Mouse (Mus musculus): ENCODE data around the gene Gm2381. TPM values are rescaled to one million over a fixed set of nuclear protein-coding genes. Genes with fewer than 3 reads are reported as not detected.
"Not testable (repeated sequence)": the region's sequence is repeated elsewhere in the genome, so short reads cannot be mapped to it uniquely, and the experiment has no call there.

Gene Gm2381
- polyA plus RNA-seq (2012; rRNA removed) (not detected in 2 replicates), polyA plus RNA-seq (2014; fragmentation: Nextera tagmentation; extraction: Ambion mirVana) (not detected in 2 replicates)

DNA sequence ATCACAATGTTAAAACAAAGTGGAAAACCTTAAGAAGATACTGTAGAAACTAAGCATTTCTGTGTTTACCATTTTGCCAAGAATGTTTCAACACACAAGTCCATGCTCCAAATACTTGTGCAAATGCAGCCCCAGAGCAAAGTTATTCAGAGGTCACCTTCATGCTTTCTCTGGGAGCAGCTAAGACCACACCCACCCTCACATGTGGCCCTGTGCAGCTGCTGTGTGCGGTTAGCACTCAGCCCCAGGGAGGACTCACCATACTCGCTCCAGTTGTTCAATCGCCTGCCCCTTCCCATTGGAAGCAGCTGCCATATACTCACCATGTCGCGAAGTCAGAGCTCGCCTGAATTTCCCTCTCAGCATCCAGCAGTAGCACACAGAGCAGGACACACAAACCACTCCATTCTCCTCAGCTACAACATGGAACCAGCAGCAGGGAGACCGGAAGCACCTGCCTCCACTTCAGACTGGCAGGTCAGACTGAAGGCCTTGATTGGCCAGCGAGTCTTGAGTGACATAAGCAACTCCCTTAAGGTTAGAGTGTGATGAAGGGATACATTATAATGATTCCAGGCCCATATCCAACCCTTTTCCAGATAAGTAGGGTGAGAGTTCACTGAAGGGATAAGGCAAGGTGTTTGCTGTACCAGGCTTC is at the start of gene Gm2381:
Gene Gm2381, minus strand, starts transcription at position 434 of the 658 bp plus-strand sequence.
- 66% methylated on average over 8 of the region's 8 CpGs for WGBS (ENCODE audit: insufficient replicate concordance)
- not testable (repeated sequence) for DNase-seq (ENCODE audit: low read depth in 3 of 3, low spot score in 3 of 3); H3K27me3 ChIP-seq (ENCODE audit: control insufficient read depth, insufficient read depth, low read length); H3K4me2 ChIP-seq (ENCODE audit: low read depth); H3K27ac ChIP-seq; H3K9me3 ChIP-seq (ENCODE audit: control insufficient read depth, low read length); H3K36me3 ChIP-seq (replicated peaks; ENCODE audit: control insufficient read depth, insufficient read depth, low read depth); H3K4me1 ChIP-seq (replicated peaks; ENCODE audit: control insufficient read depth in 2 of 2, insufficient read depth in 2 of 2, low read length in 1 of 2); H3K9ac ChIP-seq (replicated peaks); H3K4me3 ChIP-seq (ENCODE audit: insufficient read depth in 1 of 2, low read depth in 2 of 2, low read length in 2 of 2); ATAC-seq (ENCODE audit: insufficient read depth)

- not testable (repeated sequence) for H3K4me1 ChIP-seq (replicated peaks; ENCODE audit: control insufficient read depth in 2 of 2, insufficient read depth in 2 of 2, low read length in 1 of 2); H3K9me3 ChIP-seq (ENCODE audit: control insufficient read depth, low read length); H3K27me3 ChIP-seq (ENCODE audit: control insufficient read depth, insufficient read depth, low read length); H3K36me3 ChIP-seq (replicated peaks; ENCODE audit: control insufficient read depth, insufficient read depth, low read depth); DNase-seq (ENCODE audit: low read depth in 3 of 3, low spot score in 3 of 3); ATAC-seq (ENCODE audit: insufficient read depth); H3K4me3 ChIP-seq (ENCODE audit: insufficient read depth in 1 of 2, low read depth in 2 of 2, low read length in 2 of 2); H3K27ac ChIP-seq; H3K4me2 ChIP-seq (ENCODE audit: low read depth); H3K9ac ChIP-seq (replicated peaks)
- 54% methylated on average over 2 of the region's 2 CpGs for WGBS (ENCODE audit: insufficient replicate concordance)
Observed at GRCm38 (mm10) chr7:42898067-42898466, 31.0 kb upstream of the Gm2381 start.

- WGBS (ENCODE audit: insufficient replicate concordance): 35% methylated on average over 23 of the region's 23 CpGs
- no peaks in the 10 kb centered on the region for H3K4me1 ChIP-seq (replicated peaks; ENCODE audit: control insufficient read depth in 2 of 2, insufficient read depth in 2 of 2, low read length in 1 of 2)
- H3K4me3 ChIP-seq (ENCODE audit: insufficient read depth in 1 of 2, low read depth in 2 of 2, low read length in 2 of 2): no peak overlapping the region
- no peaks in the 10 kb centered on the region for H3K9me3 ChIP-seq (ENCODE audit: control insufficient read depth, low read length)
- TF ChIP-seq EP300 (IDR thresholded peaks at IDR 0.05; ENCODE audit: low read depth) (no peak), CTCF (IDR thresholded peaks at IDR 0.05; ENCODE audit: low read depth) (no peak)
- ATAC-seq (ENCODE audit: insufficient read depth): no peak
- no peaks in the 10 kb centered on the region for H3K27me3 ChIP-seq (ENCODE audit: control insufficient read depth, insufficient read depth, low read length)
- no peak overlapping the region for H3K27ac ChIP-seq
- H3K9ac ChIP-seq (replicated peaks): no peak overlapping the region
- H3K4me2 ChIP-seq (ENCODE audit: low read depth): no peak overlapping the region
- H3K36me3 ChIP-seq (replicated peaks; ENCODE audit: control insufficient read depth, insufficient read depth, low read depth): no peaks in the 10 kb centered on the region
- no peak for DNase-seq (ENCODE audit: low read depth in 3 of 3, low spot score in 3 of 3)
Observed at GRCm38 (mm10) chr7:42878090-42878489, 11.1 kb upstream of the Gm2381 start.

DNA sequence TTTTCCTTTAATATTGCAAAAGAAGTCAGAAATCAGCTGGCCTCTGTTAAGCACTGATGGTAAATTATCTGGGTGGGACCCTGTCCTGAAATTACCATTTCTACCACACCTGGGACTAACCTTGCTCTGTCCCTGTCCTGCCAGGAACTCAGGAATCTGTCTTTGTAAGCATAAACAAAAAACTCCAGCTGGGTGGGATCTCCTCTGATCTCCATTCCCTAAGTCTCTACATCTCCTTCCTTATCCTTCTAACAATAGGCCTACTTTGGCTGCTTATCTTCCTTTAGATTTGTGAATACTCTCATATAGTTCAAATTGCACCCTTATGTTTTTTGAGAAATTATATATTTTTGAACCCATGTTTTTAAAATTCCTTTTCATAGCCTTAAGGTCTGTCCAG is 28.7 kb downstream of the Gm2381 start:
- H3K36me3 ChIP-seq (replicated peaks; ENCODE audit: control insufficient read depth, insufficient read depth, low read depth); DNase-seq (ENCODE audit: low read depth in 3 of 3, low spot score in 3 of 3); H3K27me3 ChIP-seq (ENCODE audit: control insufficient read depth, insufficient read depth, low read length); H3K27ac ChIP-seq; H3K4me3 ChIP-seq (ENCODE audit: insufficient read depth in 1 of 2, low read depth in 2 of 2, low read length in 2 of 2); H3K4me2 ChIP-seq (ENCODE audit: low read depth); H3K4me1 ChIP-seq (replicated peaks; ENCODE audit: control insufficient read depth in 2 of 2, insufficient read depth in 2 of 2, low read length in 1 of 2); ATAC-seq (ENCODE audit: insufficient read depth); H3K9me3 ChIP-seq (ENCODE audit: control insufficient read depth, low read length); H3K9ac ChIP-seq (replicated peaks): not testable (repeated sequence)

DNA sequence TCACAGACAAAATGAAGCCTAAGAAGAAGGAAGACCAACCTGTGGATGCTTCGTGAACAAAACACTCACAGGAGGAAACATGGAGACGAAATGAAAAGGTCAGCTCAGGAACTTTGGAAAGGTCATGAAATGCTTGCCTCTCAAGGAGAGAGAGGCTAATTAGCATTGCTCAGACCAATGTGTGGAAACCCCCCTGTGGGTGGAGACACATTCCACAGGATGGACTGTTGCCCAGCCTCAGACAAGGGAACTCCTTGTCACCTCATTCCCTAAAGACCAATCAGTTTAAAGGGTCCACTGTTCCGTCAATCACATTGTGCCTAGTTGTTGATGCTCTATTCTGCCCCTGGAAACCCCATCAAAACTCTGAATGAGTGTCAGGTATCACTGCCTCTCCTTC is 34.8 kb downstream of the Gm2381 start:
- Histone ChIP-seq H3K4me3 (ENCODE audit: insufficient read depth in 1 of 2, low read depth in 2 of 2, low read length in 2 of 2) (no peak overlapping the region), H3K27ac (no peak overlapping the region), H3K4me2 (ENCODE audit: low read depth) (no peak overlapping the region), H3K9ac (replicated peaks) (no peak overlapping the region), H3K4me1 (replicated peaks; ENCODE audit: control insufficient read depth in 2 of 2, insufficient read depth in 2 of 2, low read length in 1 of 2) (no peaks in the 10 kb centered on the region), H3K27me3 (ENCODE audit: control insufficient read depth, insufficient read depth, low read length) (no peaks in the 10 kb centered on the region), H3K9me3 (ENCODE audit: control insufficient read depth, low read length) (no peaks in the 10 kb centered on the region), H3K36me3 (replicated peaks; ENCODE audit: control insufficient read depth, insufficient read depth, low read depth) (no peaks in the 10 kb centered on the region)
- 43% methylated on average over 3 of the region's 3 CpGs for WGBS (ENCODE audit: insufficient replicate concordance)
- TF ChIP-seq CTCF (IDR thresholded peaks at IDR 0.05; ENCODE audit: low read depth) (no peak), EP300 (IDR thresholded peaks at IDR 0.05; ENCODE audit: low read depth) (no peak)
- DNase-seq (ENCODE audit: low read depth in 3 of 3, low spot score in 3 of 3) (no peak), ATAC-seq (ENCODE audit: insufficient read depth) (no peak)

- DNase-seq (ENCODE audit: low read depth in 3 of 3, low spot score in 3 of 3); H3K36me3 ChIP-seq (replicated peaks; ENCODE audit: control insufficient read depth, insufficient read depth, low read depth); H3K9ac ChIP-seq (replicated peaks); H3K27ac ChIP-seq; H3K4me3 ChIP-seq (ENCODE audit: insufficient read depth in 1 of 2, low read depth in 2 of 2, low read length in 2 of 2); ATAC-seq (ENCODE audit: insufficient read depth); H3K9me3 ChIP-seq (ENCODE audit: control insufficient read depth, low read length); H3K4me2 ChIP-seq (ENCODE audit: low read depth); H3K27me3 ChIP-seq (ENCODE audit: control insufficient read depth, insufficient read depth, low read length); H3K4me1 ChIP-seq (replicated peaks; ENCODE audit: control insufficient read depth in 2 of 2, insufficient read depth in 2 of 2, low read length in 1 of 2): not testable (repeated sequence)
- WGBS (ENCODE audit: insufficient replicate concordance): no CpG with 5 or more reads among the region's 1 CpGs
Observed at GRCm38 (mm10) chr7:42793425-42793824, 73.6 kb downstream of the Gm2381 start, which contains the start of gene Vmn2r62. TSS of gene Vmn2r62 (minus strand) at chr7:42793525.

Other genes starting within 250 kb of the Gm2381 start
- gene Zfp976, start 224.6 kb downstream of the Gm2381 start, polyA plus RNA-seq (2012; rRNA removed): 0.45 and 0.92 TPM in 2 replicates
- gene Zfp976, start 224.6 kb downstream of the Gm2381 start, polyA plus RNA-seq (2014; fragmentation: Nextera tagmentation; extraction: Ambion mirVana): 0.24 and 0.61 TPM in 2 replicates
- gene Zfp975, start 174.5 kb downstream of the Gm2381 start, polyA plus RNA-seq (2012; rRNA removed): 0.53 and 0.80 TPM in 2 replicates
- 1.1 and 2.1 TPM in 2 replicates for gene Zfp975, start 174.5 kb downstream of the Gm2381 start, polyA plus RNA-seq (2014; fragmentation: Nextera tagmentation; extraction: Ambion mirVana)
- not detected in 2 replicates for gene Gm17067, start 140.2 kb downstream of the Gm2381 start, polyA plus RNA-seq (2012; rRNA removed)
- gene Gm17067, start 140.2 kb downstream of the Gm2381 start, polyA plus RNA-seq (2014; fragmentation: Nextera tagmentation; extraction: Ambion mirVana): not detected in 2 replicates
- not detected in 2 replicates for gene Vmn2r62, start 73.7 kb downstream of the Gm2381 start, polyA plus RNA-seq (2012; rRNA removed)
- not detected in 2 replicates for gene Vmn2r62, start 73.7 kb downstream of the Gm2381 start, polyA plus RNA-seq (2014; fragmentation: Nextera tagmentation; extraction: Ambion mirVana)
- gene Vmn2r63, start 66.6 kb upstream of the Gm2381 start, polyA plus RNA-seq (2012; rRNA removed): not detected in 2 replicates
- gene Vmn2r63, start 66.6 kb upstream of the Gm2381 start, polyA plus RNA-seq (2014; fragmentation: Nextera tagmentation; extraction: Ambion mirVana): not detected in 2 replicates
- gene Gm9268, start 151.5 kb upstream of the Gm2381 start, polyA plus RNA-seq (2012; rRNA removed): not detected in 2 replicates
- not detected in 2 replicates for gene Gm9268, start 151.5 kb upstream of the Gm2381 start, polyA plus RNA-seq (2014; fragmentation: Nextera tagmentation; extraction: Ambion mirVana)
- not detected in 2 replicates for gene Zfp936, start 247.0 kb upstream of the Gm2381 start, polyA plus RNA-seq (2012; rRNA removed)
- not detected in 2 replicates for gene Zfp936, start 247.0 kb upstream of the Gm2381 start, polyA plus RNA-seq (2014; fragmentation: Nextera tagmentation; extraction: Ambion mirVana)